Mouse (Mus musculus) kidney, adult 2 months (tissue): ENCODE data around the gene Trpc2.

ENCODE experiments used
- CTCF ChIP-seq: fragments of 200-500 bp; conservative IDR thresholded peaks from 2 replicates; pipeline ENCODE4 v1.5.1; 2011; ENCODE audit warnings: low read depth, mild to moderate bottlenecking, control low read depth, low read length, moderate library complexity, mixed read lengths; ENCODE audit not compliant: insufficient read depth, insufficient read length
- POLR2A ChIP-seq: fragments of 200-500 bp; IDR thresholded peaks from one replicate; pipeline ENCODE4 v1.6.1; 2011; ENCODE audit warnings: low read depth, low read length, control low read depth

DNA sequence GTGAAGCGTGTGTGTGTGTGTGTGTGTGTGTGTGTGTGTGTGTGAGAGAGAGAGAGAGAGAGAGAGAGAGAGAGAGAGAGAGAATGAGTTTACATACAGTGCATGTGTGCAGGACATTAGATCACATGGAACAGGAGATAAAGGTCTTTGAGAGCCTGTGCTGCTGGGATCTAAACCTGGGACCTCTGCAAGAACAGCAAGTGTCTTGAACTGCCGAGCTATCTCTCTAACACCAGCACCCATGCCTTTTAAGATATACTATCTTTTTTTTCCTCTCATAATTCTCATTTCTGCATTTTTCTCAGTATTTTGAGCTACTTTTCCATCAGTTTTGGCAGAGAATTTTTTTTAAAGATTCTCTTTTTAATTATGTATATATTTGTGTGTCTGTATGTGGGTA lies 20.6 kb downstream of the Trpc2 start:
- no peak for TF ChIP-seq POLR2A
- no peak for TF ChIP-seq CTCF
